Mouse (Mus musculus): ENCODE measurements around the gene Chrng.

The Chrng gene

GRCm38 (mm10) chr1:87252040-87252609 lies 47.7 kb downstream of the Chrng start:
- no peak for DNase-seq (ENCODE audit: low read depth in 1 of 2, low spot score in 2 of 2)

- no peak for DNase-seq (ENCODE audit: low read depth in 1 of 2, low spot score in 2 of 2)
Measured at GRCm38 (mm10) chr1:87255173-87255572, 50.7 kb downstream of the Chrng start.

GRCm38 (mm10) chr1:87257691-87258090 lies 53.2 kb downstream of the Chrng start:
- DNase-seq (ENCODE audit: low read depth in 1 of 2, low spot score in 2 of 2) = no peak

- DNase-seq (ENCODE audit: low read depth in 1 of 2, low spot score in 2 of 2) = no peak
Measured at GRCm38 (mm10) chr1:87258484-87258883, 54.0 kb downstream of the Chrng start.

- DNase-seq (ENCODE audit: low read depth in 1 of 2, low spot score in 2 of 2) = no peak
Measured at GRCm38 (mm10) chr1:87259316-87259715, 54.9 kb downstream of the Chrng start.

Data from monocyte, adult 2 months (primary cell).